Comparison of ENCODE assay signal across 32 mouse cellular contexts in the genomic region with DNA sequence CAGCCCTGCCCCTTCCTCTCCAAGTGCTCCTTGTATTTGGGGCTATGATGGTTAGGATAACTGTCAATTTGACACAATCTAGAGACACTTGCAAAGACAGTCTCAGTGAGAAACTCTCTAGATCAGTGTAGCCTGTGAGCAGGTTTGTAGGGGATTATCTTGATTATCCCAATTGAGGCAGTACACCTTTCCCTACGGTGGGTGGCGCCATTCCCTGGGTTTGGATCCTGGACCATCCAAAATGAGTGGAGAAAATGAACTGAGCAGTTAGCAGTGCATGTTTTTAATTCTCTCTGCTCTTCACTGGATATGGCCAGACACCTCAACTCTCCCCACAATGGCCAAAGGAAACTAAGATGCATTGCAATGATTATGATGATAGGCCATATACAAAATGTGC. TPM values are rescaled to one million over a fixed set of nuclear protein-coding genes. Genes with fewer than 3 reads are reported as not detected.
DNase-seq lines count a peak whose midpoint lies in the region; ATAC-seq and TF ChIP-seq lines count a peak whose summit lies in the region.
"Had no signal": no experiment of that assay in that cellular context is flagged by ENCODE, and none has a peak within 500 bp of the region (broad histone marks: within the 10 kb centered on the region; RNA-seq: fewer than 3 reads in every experiment).

No protein-coding gene starts in this region.

- no peak overlapping the region for H3K9ac ChIP-seq in intestine, postnatal 0 days (ENCODE audit: low read depth, low read length)
- no peak overlapping the region for H3K9ac ChIP-seq in intestine, embryonic 16.5 days (ENCODE audit: low read depth, low read length)
- no peak overlapping the region for H3K9ac ChIP-seq in liver, postnatal 0 days (replicated peaks)
- H3K9ac ChIP-seq in liver, embryonic 11.5 days (ENCODE audit: low read depth, low read length): no peak overlapping the region
- H3K9ac ChIP-seq in ES-Bruce4 (ENCODE audit: low read depth, poor library complexity, severe bottlenecking): no peak overlapping the region
- no peak overlapping the region for H3K9ac ChIP-seq in kidney, embryonic 15.5 days
- H3K9ac ChIP-seq: embryonic facial prominence, embryonic 13.5 days; forebrain, embryonic 15.5 days; heart, embryonic 12.5 days; hindbrain, embryonic 15.5 days; limb, embryonic 15.5 days; lung, embryonic 14.5 days; neural tube, embryonic 12.5 days had no signal

- no peaks in the 10 kb centered on the region for H3K36me3 ChIP-seq in intestine, postnatal 0 days (ENCODE audit: control insufficient read depth, insufficient read depth)
- H3K36me3 ChIP-seq in intestine, embryonic 16.5 days (ENCODE audit: control insufficient read depth, insufficient read depth, low read length): no peaks in the 10 kb centered on the region
- no peaks in the 10 kb centered on the region for H3K36me3 ChIP-seq in liver, postnatal 0 days (replicated peaks; ENCODE audit: insufficient read depth, low read length)
- H3K36me3 ChIP-seq in liver, embryonic 11.5 days (ENCODE audit: control insufficient read depth, insufficient read depth, low read length): no peaks in the 10 kb centered on the region
- no peaks in the 10 kb centered on the region for H3K36me3 ChIP-seq in ES-Bruce4 (ENCODE audit: control insufficient read depth, insufficient read depth, low read length, poor library complexity, severe bottlenecking)
- H3K36me3 ChIP-seq in kidney, embryonic 15.5 days: no peaks in the 10 kb centered on the region
- H3K36me3 ChIP-seq: embryonic facial prominence, embryonic 13.5 days; forebrain, embryonic 10.5 days; forebrain, embryonic 15.5 days; heart, embryonic 12.5 days; hindbrain, embryonic 15.5 days; limb, embryonic 10.5 days; limb, embryonic 15.5 days; midbrain, embryonic 10.5 days; neural tube, embryonic 12.5 days had no signal

- ATAC-seq in intestine, postnatal 0 days: no peak
- ATAC-seq in intestine, embryonic 16.5 days: no peak
- ATAC-seq in liver, postnatal 0 days: no peak
- no peak for ATAC-seq in liver, embryonic 11.5 days (replicated peaks; ENCODE audit: low FRiP score)
- no peak for ATAC-seq in kidney, embryonic 15.5 days (replicated peaks; ENCODE audit: low FRiP score)
- ATAC-seq: activated CD4-positive, CD25-positive, alpha-beta regulatory T cell, adult 4 months; forebrain, embryonic 15.5 days; midbrain, embryonic 16.5 days had no signal

- DNase-seq in liver, postnatal 0 days: no peak
- DNase-seq in liver, embryonic 11.5 days (ENCODE audit: low spot score): no peak
- peak; percentile 23 for DNase-seq in ZHBTc4 (ENCODE audit: low read depth, low spot score)
- no peak for DNase-seq in frontal cortex, postnatal 36 days (ENCODE audit: low spot score in 2 of 2)
- DNase-seq: adrenal gland, adult 2 months; cerebellum, adult 9-11 months; gastrocnemius, adult 2 months; gastrocnemius, postnatal 36 days; heart, adult 2 months; heart, postnatal 10 days; kidney, adult 8-10 months; layer of hippocampus, postnatal 36 days; lung, embryonic 14.5 days; right cerebral cortex, adult 18-20 months; spleen, adult 18-20 months; thymus, postnatal 4 days had no signal

- TF ChIP-seq CTCF in intestine, postnatal 0 days (IDR thresholded peaks at IDR 0.05; ENCODE audit: low read depth): peak; percentile 49
- TF ChIP-seq CTCF in liver, postnatal 0 days (IDR thresholded peaks at IDR 0.05; ENCODE audit: low read depth): peak; percentile 31; the same call in 1 of the 2 replicates
- TF ChIP-seq CTCF in ES-Bruce4 (IDR thresholded peaks at IDR 0.05; ENCODE audit: low read depth, low read length): peak; percentile 60

- 32% methylated on average over 2 of the region's 2 CpGs for WGBS in intestine, postnatal 0 days
- 57% methylated on average over 2 of the region's 2 CpGs for WGBS in intestine, embryonic 16.5 days
- WGBS in liver, postnatal 0 days (ENCODE audit: insufficient replicate concordance): 44% methylated on average over 2 of the region's 2 CpGs
- WGBS in liver, embryonic 11.5 days: 21% methylated on average over 2 of the region's 2 CpGs
- 43% methylated on average over 2 of the region's 2 CpGs for WGBS in kidney, embryonic 15.5 days

- H3K4me3 ChIP-seq in intestine, postnatal 0 days (ENCODE audit: low read depth, low read length): no peak overlapping the region
- no peak overlapping the region for H3K4me3 ChIP-seq in intestine, embryonic 16.5 days (ENCODE audit: low read length)
- no peak overlapping the region for H3K4me3 ChIP-seq in liver, postnatal 0 days (ENCODE audit: low read depth, low read length)
- H3K4me3 ChIP-seq in liver, embryonic 11.5 days (ENCODE audit: low read depth, low read length): no peak overlapping the region
- no peak overlapping the region for H3K4me3 ChIP-seq in ES-Bruce4 (ENCODE audit: low read depth, low read length)
- no peak overlapping the region for H3K4me3 ChIP-seq in kidney, embryonic 15.5 days (replicated peaks)
- H3K4me3 ChIP-seq: embryonic facial prominence, embryonic 13.5 days; forebrain, embryonic 10.5 days; forebrain, embryonic 15.5 days; gastrocnemius, adult 2 months; heart, adult 2 months; heart, embryonic 12.5 days; hindbrain, embryonic 15.5 days; limb, embryonic 10.5 days; limb, embryonic 15.5 days; midbrain, embryonic 10.5 days; myocyte; neural tube, embryonic 12.5 days had no signal

- H3K27me3 ChIP-seq in intestine, postnatal 0 days (replicated peaks; ENCODE audit: control insufficient read depth, insufficient read depth, low read length): no peaks in the 10 kb centered on the region
- no peaks in the 10 kb centered on the region for H3K27me3 ChIP-seq in intestine, embryonic 16.5 days (replicated peaks; ENCODE audit: control insufficient read depth, insufficient read depth, low read length)
- 0 out of 2 replicates have a peak, but pooled peaks cover 3% of the 10 kb centered on the region for H3K27me3 ChIP-seq in liver, postnatal 0 days (ENCODE audit: insufficient read depth, low read length)
- no peaks in the 10 kb centered on the region; the same call in 1 of the 2 replicates for H3K27me3 ChIP-seq in liver, embryonic 11.5 days (replicated peaks; ENCODE audit: control insufficient read depth, insufficient read depth, low read length)
- no peaks in the 10 kb centered on the region for H3K27me3 ChIP-seq in ES-Bruce4 (ENCODE audit: control insufficient read depth, insufficient read depth, low read length, poor library complexity, severe bottlenecking)
- H3K27me3 ChIP-seq in kidney, embryonic 15.5 days: peaks cover 4% of the 10 kb centered on the region; the same call in 1 of the 2 replicates
- H3K27me3 ChIP-seq: embryonic facial prominence, embryonic 13.5 days; forebrain, embryonic 15.5 days; hindbrain, embryonic 15.5 days; neural tube, embryonic 12.5 days had no signal

- no peak overlapping the region for H3K27ac ChIP-seq in intestine, postnatal 0 days (ENCODE audit: low read depth, low read length)
- H3K27ac ChIP-seq in intestine, embryonic 16.5 days (ENCODE audit: low read length): no peak overlapping the region
- H3K27ac ChIP-seq in liver, postnatal 0 days (ENCODE audit: low read depth): peak overlapping the region; percentile 39; the same call in 1 of the 2 replicates
- H3K27ac ChIP-seq in liver, embryonic 11.5 days (ENCODE audit: low read depth, low read length): no peak overlapping the region
- H3K27ac ChIP-seq in ES-Bruce4 (ENCODE audit: insufficient read depth, low read length): no peak overlapping the region
- H3K27ac ChIP-seq in kidney, embryonic 15.5 days: no peak overlapping the region
- H3K27ac ChIP-seq: embryonic facial prominence, embryonic 13.5 days; forebrain, embryonic 10.5 days; forebrain, embryonic 15.5 days; gastrocnemius, adult 2 months; heart, adult 2 months; hindbrain, embryonic 15.5 days; limb, embryonic 15.5 days; midbrain, embryonic 10.5 days; neural tube, embryonic 12.5 days had no signal

- no peaks in the 10 kb centered on the region for H3K4me1 ChIP-seq in intestine, postnatal 0 days (replicated peaks; ENCODE audit: control insufficient read depth, insufficient read depth, low read length)
- H3K4me1 ChIP-seq in intestine, embryonic 16.5 days (ENCODE audit: control insufficient read depth, insufficient read depth, low read length): no peaks in the 10 kb centered on the region
- H3K4me1 ChIP-seq in liver, postnatal 0 days (ENCODE audit: insufficient read depth): no peaks in the 10 kb centered on the region
- no peaks in the 10 kb centered on the region for H3K4me1 ChIP-seq in liver, embryonic 11.5 days (replicated peaks; ENCODE audit: control insufficient read depth, insufficient read depth, low read length)
- H3K4me1 ChIP-seq in ES-Bruce4 (ENCODE audit: control insufficient read depth, insufficient read depth, low read length): no peaks in the 10 kb centered on the region
- no peaks in the 10 kb centered on the region for H3K4me1 ChIP-seq in kidney, embryonic 15.5 days
- H3K4me1 ChIP-seq: embryonic facial prominence, embryonic 13.5 days; heart, embryonic 12.5 days; limb, embryonic 15.5 days; midbrain, embryonic 10.5 days had no signal

- no peak for TF ChIP-seq POLR2A in ES-Bruce4 (IDR thresholded peaks at IDR 0.05; ENCODE audit: insufficient read depth, low read length)

- TF ChIP-seq EP300 in liver, postnatal 0 days (IDR thresholded peaks at IDR 0.05; ENCODE audit: low read depth): no peak
- TF ChIP-seq EP300 in ES-Bruce4 (IDR thresholded peaks at IDR 0.05; ENCODE audit: insufficient read depth, low read depth, low read length): no peak

- no peak overlapping the region for H3K4me2 ChIP-seq in intestine, postnatal 0 days (replicated peaks; ENCODE audit: low read depth)
- H3K4me2 ChIP-seq in intestine, embryonic 16.5 days (ENCODE audit: low read depth, low read length): no peak overlapping the region
- no peak overlapping the region for H3K4me2 ChIP-seq in liver, postnatal 0 days (ENCODE audit: low read depth, low read length)
- no peak overlapping the region for H3K4me2 ChIP-seq in liver, embryonic 11.5 days
- H3K4me2 ChIP-seq in kidney, embryonic 15.5 days: no peak overlapping the region
- H3K4me2 ChIP-seq: embryonic facial prominence, embryonic 13.5 days; forebrain, embryonic 15.5 days; heart, embryonic 12.5 days; hindbrain, embryonic 15.5 days; limb, embryonic 15.5 days; lung, embryonic 14.5 days; neural tube, embryonic 12.5 days had no signal

- no peaks in the 10 kb centered on the region for H3K9me3 ChIP-seq in intestine, postnatal 0 days (ENCODE audit: control insufficient read depth)
- H3K9me3 ChIP-seq in intestine, embryonic 16.5 days (ENCODE audit: control insufficient read depth, low read length): no peaks in the 10 kb centered on the region
- no peaks in the 10 kb centered on the region for H3K9me3 ChIP-seq in liver, postnatal 0 days (ENCODE audit: low read length)
- no peaks in the 10 kb centered on the region for H3K9me3 ChIP-seq in liver, embryonic 11.5 days (ENCODE audit: control insufficient read depth, low read length)
- H3K9me3 ChIP-seq in ES-Bruce4 (replicated peaks; ENCODE audit: control insufficient read depth, insufficient read depth, low read length, poor library complexity, severe bottlenecking): no peaks in the 10 kb centered on the region
- H3K9me3 ChIP-seq in kidney, embryonic 15.5 days (replicated peaks): no peaks in the 10 kb centered on the region
- H3K9me3 ChIP-seq: embryonic facial prominence, embryonic 13.5 days; forebrain, embryonic 10.5 days; forebrain, embryonic 15.5 days; heart, embryonic 12.5 days; hindbrain, embryonic 15.5 days; limb, embryonic 10.5 days; limb, embryonic 15.5 days; midbrain, embryonic 10.5 days; neural tube, embryonic 12.5 days had no signal

RNA-seq across cellular contexts. Expression of gene Th, which starts 21.3 kb away (rescaled TPM):
- polyA plus RNA-seq in intestine, postnatal 0 days (2015; fragmentation: Nextera tagmentation; extraction: Ambion mirVana): 0.55 and 0.78 TPM in 2 replicates
- polyA plus RNA-seq in intestine, embryonic 16.5 days (2015; fragmentation: Nextera tagmentation; extraction: Ambion mirVana): 2.1 and 3.3 TPM in 2 replicates
- polyA plus RNA-seq in liver, postnatal 0 days (2015; fragmentation: Nextera tagmentation; extraction: Ambion mirVana): not detected in 2 replicates
- 0.26 and 0.29 TPM in 2 replicates for polyA plus RNA-seq in liver, embryonic 11.5 days (2014; fragmentation: Nextera tagmentation; extraction: Ambion mirVana)
- polyA plus RNA-seq in ES-Bruce4 (2011; ENCODE audit: insufficient read depth, insufficient read length, low read depth, missing spikeins): not detected in 2 replicates
- polyA plus RNA-seq in kidney, embryonic 15.5 days (2015; fragmentation: Nextera tagmentation; extraction: Ambion mirVana): 5.5 and 35.4 TPM in 2 replicates
- polyA plus RNA-seq: activated CD4-positive, CD25-positive, alpha-beta regulatory T cell, adult 4 months; myocyte had no signal

RNA-seq across cellular contexts. Expression of gene Ascl2, which starts 59.4 kb away (rescaled TPM):
- polyA plus RNA-seq in intestine, postnatal 0 days (2015; fragmentation: Nextera tagmentation; extraction: Ambion mirVana): 5.4 and 6.8 TPM in 2 replicates
- 11.4 and 12.7 TPM in 2 replicates for polyA plus RNA-seq in intestine, embryonic 16.5 days (2015; fragmentation: Nextera tagmentation; extraction: Ambion mirVana)
- 0.21 and 0.23 TPM in 2 replicates for polyA plus RNA-seq in liver, postnatal 0 days (2015; fragmentation: Nextera tagmentation; extraction: Ambion mirVana)
- 1.5 and 1.8 TPM in 2 replicates for polyA plus RNA-seq in liver, embryonic 11.5 days (2014; fragmentation: Nextera tagmentation; extraction: Ambion mirVana)
- 1.9 and 2.2 TPM in 2 replicates for polyA plus RNA-seq in ES-Bruce4 (2011; ENCODE audit: insufficient read depth, insufficient read length, low read depth, missing spikeins)
- 0.73 and 1.1 TPM in 2 replicates for polyA plus RNA-seq in kidney, embryonic 15.5 days (2015; fragmentation: Nextera tagmentation; extraction: Ambion mirVana)
- polyA plus RNA-seq: myocyte had no signal
